Mouse (Mus musculus): ENCODE results near the gene Hnrnpm. TPM values are rescaled to one million over a fixed set of nuclear protein-coding genes. Genes with fewer than 3 reads are reported as not detected.

Hnrnpm gene
- polyA plus RNA-seq, 1 experiment = 68.2 TPM

GRCm38 (mm10) chr17:33718944-33719725 is 32.5 kb upstream of the Hnrnpm start:
- Histone ChIP-seq H3K4me2 (ENCODE audit: low read depth) (peak overlapping the region; percentile 58), H3ac (ENCODE audit: control insufficient read depth, insufficient read length) (no peak overlapping the region), H3K36me3 (ENCODE audit: control insufficient read depth, insufficient read depth) (no peaks in the 10 kb centered on the region), H3K4me3 (peak overlapping the region; percentile 46), H3K27me3 (ENCODE audit: control insufficient read depth, insufficient read depth, insufficient read length) (no peaks in the 10 kb centered on the region), H3K79me2 (ENCODE audit: control insufficient read depth, insufficient read depth) (peaks cover 6% of the 10 kb centered on the region)
- no peak for TF ChIP-seq MAX (IDR thresholded peaks at IDR 0.05; ENCODE audit: low read depth)
- TF ChIP-seq E2F4 (IDR thresholded peaks at IDR 0.05; ENCODE audit: insufficient read depth) = no peak
- no peak for TF ChIP-seq REST (IDR thresholded peaks at IDR 0.05; ENCODE audit: insufficient read depth, insufficient read length)
- no peak for TF ChIP-seq SRF (IDR thresholded peaks at IDR 0.05; ENCODE audit: control insufficient read depth, insufficient read length, low read depth)
- no peak for TF ChIP-seq POLR2A (IDR thresholded peaks at IDR 0.05; ENCODE audit: insufficient read length, low read depth)

GRCm38 (mm10) chr17:33718384-33718881 is 31.8 kb upstream of the Hnrnpm start, which contains the start of gene March2:
Gene March2 (minus strand): TSS chr17:33718670.
- Histone ChIP-seq H3K4me2 (ENCODE audit: low read depth) (peak within 1 kb of the TSS; percentile 83), H3K27me3 (ENCODE audit: control insufficient read depth, insufficient read depth, insufficient read length) (no peaks in the 10 kb centered on the region), H3ac (ENCODE audit: control insufficient read depth, insufficient read length) (no peak within 1 kb of the TSS), H3K4me3 (peak within 1 kb of the TSS; percentile 46), H3K79me2 (ENCODE audit: control insufficient read depth, insufficient read depth) (peaks cover 6% of the 10 kb centered on the region), H3K36me3 (ENCODE audit: control insufficient read depth, insufficient read depth) (no peaks in the 10 kb centered on the region)
- TF ChIP-seq POLR2AphosphoS2 (IDR thresholded peaks at IDR 0.05; ENCODE audit: insufficient read length, low read depth) (no peak), POLR2A (IDR thresholded peaks at IDR 0.05; ENCODE audit: insufficient read length, low read depth) (peak; percentile 62), TCF3 (IDR thresholded peaks at IDR 0.05; ENCODE audit: insufficient read length, low read depth) (no peak), USF1 (IDR thresholded peaks at IDR 0.05; ENCODE audit: low read depth) (no peak), MYOD1 (IDR thresholded peaks at IDR 0.05; ENCODE audit: control insufficient read depth in 1 of 3, insufficient read length in 2 of 3, low read depth in 2 of 3) (peak in 2 of 3 experiments; percentile 37 to 59), SRF (IDR thresholded peaks at IDR 0.05; ENCODE audit: control insufficient read depth, insufficient read length, low read depth) (peak; percentile 48), CEBPB (IDR thresholded peaks at IDR 0.05; ENCODE audit: insufficient read depth, poor library complexity, severe bottlenecking) (no peak), REST (IDR thresholded peaks at IDR 0.05; ENCODE audit: insufficient read depth, insufficient read length) (no peak), MYOG (IDR thresholded peaks at IDR 0.05; ENCODE audit: control insufficient read depth in 1 of 3, insufficient read depth in 1 of 3, insufficient read length in 2 of 3, low read depth in 2 of 3) (peak in 2 of 3 experiments; percentile 9 to 60)

GRCm38 (mm10) chr17:33717982-33718381 is 31.3 kb upstream of the Hnrnpm start:
- Histone ChIP-seq H3K4me3 (peak overlapping the region; percentile 46), H3K79me2 (ENCODE audit: control insufficient read depth, insufficient read depth) (peaks cover 6% of the 10 kb centered on the region), H3K27me3 (ENCODE audit: control insufficient read depth, insufficient read depth, insufficient read length) (no peaks in the 10 kb centered on the region), H3K36me3 (ENCODE audit: control insufficient read depth, insufficient read depth) (no peaks in the 10 kb centered on the region), H3ac (ENCODE audit: control insufficient read depth, insufficient read length) (no peak overlapping the region), H3K4me2 (ENCODE audit: low read depth) (peak overlapping the region; percentile 83)
- TF ChIP-seq E2F4 (IDR thresholded peaks at IDR 0.05; ENCODE audit: insufficient read depth) (no peak), TCF3 (IDR thresholded peaks at IDR 0.05; ENCODE audit: insufficient read length, low read depth) (no peak), MYOG (IDR thresholded peaks at IDR 0.05; ENCODE audit: control insufficient read depth in 1 of 3, insufficient read depth in 1 of 3, insufficient read length in 2 of 3, low read depth in 2 of 3) (no peak), POLR2A (IDR thresholded peaks at IDR 0.05; ENCODE audit: insufficient read length, low read depth) (no peak), REST (IDR thresholded peaks at IDR 0.05; ENCODE audit: insufficient read depth, insufficient read length) (no peak), USF1 (IDR thresholded peaks at IDR 0.05; ENCODE audit: low read depth) (no peak), MYOD1 (IDR thresholded peaks at IDR 0.05; ENCODE audit: control insufficient read depth in 1 of 3, insufficient read length in 2 of 3, low read depth in 2 of 3) (no peak), CEBPB (IDR thresholded peaks at IDR 0.05; ENCODE audit: insufficient read depth, poor library complexity, severe bottlenecking) (no peak), SRF (IDR thresholded peaks at IDR 0.05; ENCODE audit: control insufficient read depth, insufficient read length, low read depth) (no peak), POLR2AphosphoS2 (IDR thresholded peaks at IDR 0.05; ENCODE audit: insufficient read length, low read depth) (no peak)

GRCm38 (mm10) chr17:33717246-33717645 is 30.6 kb upstream of the Hnrnpm start:
- no peak overlapping the region for H3K4me3 ChIP-seq
- H3K79me2 ChIP-seq (ENCODE audit: control insufficient read depth, insufficient read depth) = peaks cover 6% of the 10 kb centered on the region
- H3K27me3 ChIP-seq (ENCODE audit: control insufficient read depth, insufficient read depth, insufficient read length) = no peaks in the 10 kb centered on the region
- no peak overlapping the region for H3K4me2 ChIP-seq (ENCODE audit: low read depth)
- no peaks in the 10 kb centered on the region for H3K36me3 ChIP-seq (ENCODE audit: control insufficient read depth, insufficient read depth)
- TF ChIP-seq E2F4 (IDR thresholded peaks at IDR 0.05; ENCODE audit: insufficient read depth) = no peak
- TF ChIP-seq MYOG (IDR thresholded peaks at IDR 0.05; ENCODE audit: control insufficient read depth in 1 of 3, insufficient read depth in 1 of 3, insufficient read length in 2 of 3, low read depth in 2 of 3) = no peak
- no peak for TF ChIP-seq POLR2AphosphoS2 (IDR thresholded peaks at IDR 0.05; ENCODE audit: insufficient read length, low read depth)
- no peak for TF ChIP-seq CEBPB (IDR thresholded peaks at IDR 0.05; ENCODE audit: insufficient read depth, poor library complexity, severe bottlenecking)
- TF ChIP-seq TCF3 (IDR thresholded peaks at IDR 0.05; ENCODE audit: insufficient read length, low read depth) = no peak
- TF ChIP-seq REST (IDR thresholded peaks at IDR 0.05; ENCODE audit: insufficient read depth, insufficient read length) = no peak
- no peak for TF ChIP-seq TCF12 (IDR thresholded peaks at IDR 0.05; ENCODE audit: insufficient read depth, poor library complexity, severe bottlenecking)
- TF ChIP-seq SRF (IDR thresholded peaks at IDR 0.05; ENCODE audit: control insufficient read depth, insufficient read length, low read depth) = no peak
- no peak for TF ChIP-seq USF1 (IDR thresholded peaks at IDR 0.05; ENCODE audit: low read depth)
- H3ac ChIP-seq (ENCODE audit: control insufficient read depth, insufficient read length) = no peak overlapping the region
